Mouse (Mus musculus) G1E (cell line): Measurements from ENCODE around the gene Cyp27a1.

Source experiments
- CTCF ChIP-seq: IDR thresholded peaks from 2 replicates; pipeline ENCODE4 v1.5.1; 2012; ENCODE audit warnings: low read depth, low read length, inconsistent platforms, mixed read lengths
- GATA1 ChIP-seq: IDR thresholded peaks from 2 replicates; pipeline ENCODE4 v1.6.1; 2012; ENCODE audit warnings: borderline replicate concordance, low read length, inconsistent platforms, mixed read lengths
- POLR2AphosphoS5 ChIP-seq: IDR thresholded peaks from 2 replicates; pipeline ENCODE4 v1.6.1; 2012; ENCODE audit warnings: low read depth, low read length, inconsistent platforms; ENCODE audit not compliant: insufficient replicate concordance
- TAL1 ChIP-seq: conservative IDR thresholded peaks from 2 replicates; pipeline ENCODE4 v1.6.1; 2012; ENCODE audit warnings: low read depth, low read length, inconsistent platforms, mixed read lengths

GRCm38 (mm10) chr1:74775816-74776215 is 62.4 kb downstream of the Cyp27a1 start:
- no peak for TF ChIP-seq CTCF
- TF ChIP-seq GATA1, result no peak
- no peak for TF ChIP-seq TAL1
- no peak for TF ChIP-seq POLR2AphosphoS5
